Mouse (Mus musculus): ENCODE data around the gene Nhsl2.

Gene Nhsl2

GRCm38 (mm10) chrX:101902597-101902996 is 53.4 kb downstream of the Nhsl2 start:
- DNase-seq (ENCODE audit: low spot score), result no peak

- DNase-seq (ENCODE audit: low spot score), result no peak
Observed at GRCm38 (mm10) chrX:101907301-101907700, 58.1 kb downstream of the Nhsl2 start.

- no peak for DNase-seq (ENCODE audit: low spot score)
Observed at GRCm38 (mm10) chrX:101929131-101929530, 79.9 kb downstream of the Nhsl2 start.

GRCm38 (mm10) chrX:101930301-101930700 is 81.1 kb downstream of the Nhsl2 start:
- DNase-seq (ENCODE audit: low spot score), result no peak

- DNase-seq (ENCODE audit: low spot score), result no peak
Observed at GRCm38 (mm10) chrX:101931016-101931415, 81.8 kb downstream of the Nhsl2 start.

GRCm38 (mm10) chrX:101932244-101932643 is 83.1 kb downstream of the Nhsl2 start:
- DNase-seq (ENCODE audit: low spot score), result no peak

GRCm38 (mm10) chrX:101933346-101933745 is 84.2 kb downstream of the Nhsl2 start:
- no peak for DNase-seq (ENCODE audit: low spot score)

- DNase-seq (ENCODE audit: low spot score), result no peak
Observed at GRCm38 (mm10) chrX:101935291-101935840, 86.2 kb downstream of the Nhsl2 start.

GRCm38 (mm10) chrX:101939486-101939885 is 90.3 kb downstream of the Nhsl2 start:
- DNase-seq (ENCODE audit: low spot score), result no peak

- peak; percentile 68 for DNase-seq (ENCODE audit: low spot score)
Observed at GRCm38 (mm10) chrX:101942461-101942896, 93.3 kb downstream of the Nhsl2 start.

- DNase-seq (ENCODE audit: low spot score), result no peak
Observed at GRCm38 (mm10) chrX:101943743-101944142, 94.6 kb downstream of the Nhsl2 start.

GRCm38 (mm10) chrX:101944761-101945330 is 95.7 kb downstream of the Nhsl2 start:
- peak; percentile 45 for DNase-seq (ENCODE audit: low spot score)

- DNase-seq (ENCODE audit: low spot score), result no peak
Observed at GRCm38 (mm10) chrX:101952436-101952835, 103.3 kb downstream of the Nhsl2 start.

GRCm38 (mm10) chrX:101953256-101953655 is 104.1 kb downstream of the Nhsl2 start:
- no peak for DNase-seq (ENCODE audit: low spot score)

- peak; percentile 85 for DNase-seq (ENCODE audit: low spot score)
Observed at GRCm38 (mm10) chrX:101953787-101954491, 104.8 kb downstream of the Nhsl2 start.

- no peak for DNase-seq (ENCODE audit: low spot score)
Observed at GRCm38 (mm10) chrX:101954492-101954851, 105.3 kb downstream of the Nhsl2 start.

GRCm38 (mm10) chrX:101961848-101962247 is 112.7 kb downstream of the Nhsl2 start:
- DNase-seq (ENCODE audit: low spot score), result no peak

- DNase-seq (ENCODE audit: low spot score), result no peak
Observed at GRCm38 (mm10) chrX:101963711-101964110, 114.5 kb downstream of the Nhsl2 start.

- no peak for DNase-seq (ENCODE audit: low spot score)
Observed at GRCm38 (mm10) chrX:101973028-101973427, 123.8 kb downstream of the Nhsl2 start.

- no peak for DNase-seq (ENCODE audit: low spot score)
Observed at GRCm38 (mm10) chrX:101976931-101977330, 127.7 kb downstream of the Nhsl2 start.

- DNase-seq (ENCODE audit: low spot score), result no peak
Observed at GRCm38 (mm10) chrX:101978861-101979260, 129.7 kb downstream of the Nhsl2 start.

GRCm38 (mm10) chrX:101979267-101979666 is 130.1 kb downstream of the Nhsl2 start:
- DNase-seq (ENCODE audit: low spot score), result peak; percentile 21

GRCm38 (mm10) chrX:101980586-101980985 is 131.4 kb downstream of the Nhsl2 start:
- DNase-seq (ENCODE audit: low spot score), result no peak

GRCm38 (mm10) chrX:101981450-101981849 is 132.3 kb downstream of the Nhsl2 start:
- DNase-seq (ENCODE audit: low spot score), result no peak
